Mouse (Mus musculus): Measurements from ENCODE around the gene Shb.

DNA sequence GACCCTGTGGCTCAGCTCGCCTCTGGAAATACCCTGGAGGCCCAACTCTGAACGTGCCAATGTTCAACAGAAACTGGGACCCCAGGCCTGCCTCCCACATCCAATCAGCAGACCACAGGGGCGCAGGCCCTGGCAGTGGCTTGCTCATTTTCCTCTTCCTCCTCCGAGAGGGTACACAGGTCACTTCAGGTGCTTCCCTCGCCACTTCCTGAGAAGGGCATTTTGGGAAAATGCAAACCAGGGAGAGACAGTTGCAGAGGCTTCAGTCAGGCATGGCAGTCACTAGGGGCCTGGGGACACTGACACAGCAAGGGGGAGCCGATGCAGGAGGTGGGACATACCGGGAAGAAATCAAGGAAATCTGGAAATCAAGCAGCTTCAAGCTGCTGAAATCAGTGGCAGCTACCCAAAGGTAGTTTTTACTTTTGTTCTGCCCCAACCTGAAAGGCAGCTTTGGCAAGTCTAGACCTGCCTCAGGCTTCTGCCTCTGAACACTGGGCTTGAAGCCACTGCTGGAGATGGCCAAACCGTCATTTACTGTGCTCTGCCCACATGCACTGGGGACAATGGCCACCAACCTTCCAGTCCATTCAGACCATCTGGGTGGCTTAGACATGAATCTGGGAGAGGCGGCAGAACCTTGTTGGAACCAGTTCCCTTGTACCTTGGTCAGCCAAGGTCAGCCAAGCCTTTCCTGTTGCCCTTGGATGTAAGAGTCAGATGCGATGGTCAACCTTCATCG, 110.6 kb downstream of the Shb start:
- TF ChIP-seq POLR2A (IDR thresholded peaks at IDR 0.05; ENCODE audit: borderline replicate concordance, control insufficient read depth, low read depth, low read length) (no peak), CTCF (IDR thresholded peaks at IDR 0.05; ENCODE audit: control insufficient read depth, insufficient read depth, low read length) (no peak)

Measured in bone marrow, adult 2 months (tissue).